Mouse (Mus musculus) olfactory bulb, adult 2 months (tissue): Measurements from ENCODE around the gene Patl1.

ENCODE experiments used
- CTCF ChIP-seq: fragments of 200-500 bp; IDR thresholded peaks from 2 replicates; pipeline ENCODE4 v1.5.1; 2012; ENCODE audit warnings: low read depth, mild to moderate bottlenecking, low read length, moderate library complexity; ENCODE audit not compliant: insufficient read depth
- POLR2A ChIP-seq: fragments of 200-500 bp; IDR thresholded peaks from 2 replicates; pipeline ENCODE4 v1.6.1; 2012; ENCODE audit warnings: mild to moderate bottlenecking, low read depth, low read length, moderate library complexity; ENCODE audit not compliant: insufficient read depth

DNA sequence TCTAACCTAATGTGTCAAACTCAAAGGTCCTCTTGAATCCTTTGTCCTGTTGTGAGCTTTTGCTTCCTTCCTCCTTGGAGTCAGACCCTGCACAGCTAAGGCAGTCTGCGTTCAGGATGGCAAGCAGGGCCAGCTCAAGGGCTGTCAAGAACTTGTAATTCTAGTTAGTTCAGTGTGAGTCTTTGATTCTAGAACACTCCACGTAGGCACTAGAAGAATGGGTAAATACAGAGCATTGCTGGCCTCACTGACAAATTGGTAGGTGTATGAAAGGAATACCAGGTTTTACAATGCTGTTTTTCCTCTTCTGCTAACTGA is 62.0 kb downstream of the Patl1 start:
- TF ChIP-seq CTCF, result no peak
- no peak for TF ChIP-seq POLR2A
